Mouse (Mus musculus) kidney, adult 2 months (tissue): ENCODE measurements at regions not wholly inside any gene's neighbourhood (a gene's known extent, or its start where the extent isn't known, plus 50 kb on each side); places are given as distances from the start of the nearest gene placed in this dataset.
A peak's percentile ranks its signal among the peaks of the same experiment; 100 is the strongest.

Experiments
- DNase-seq: peaks from one replicate; pipeline ENCODE4 v3.0.0; 2021
- H3K27ac ChIP-seq: fragments of 200-500 bp; 2 replicates; pipeline ENCODE4 v1.5.1; 2012; ENCODE audit warnings: low read depth, low read length, control low read depth, inconsistent platforms; ENCODE audit not compliant: insufficient read depth
- H3K27me3 ChIP-seq: fragments of 200-500 bp; replicated peaks from 2 replicates; pipeline ENCODE4 v1.6.1; 2012; ENCODE audit warnings: mild to moderate bottlenecking, moderate library complexity, low read length, inconsistent platforms; ENCODE audit not compliant: control insufficient read depth, insufficient read depth
- H3K36me3 ChIP-seq: fragments of 200-500 bp; 2 replicates; pipeline ENCODE4 v1.6.1; 2012; ENCODE audit warnings: mild to moderate bottlenecking, moderate library complexity, low read length, inconsistent platforms; ENCODE audit not compliant: control insufficient read depth, insufficient read depth
- H3K4me1 ChIP-seq: fragments of 200-500 bp; 2 replicates; pipeline ENCODE4 v1.6.1; 2011; ENCODE audit warnings: low read length; ENCODE audit not compliant: control insufficient read depth, insufficient read depth
- H3K4me3 ChIP-seq: fragments of 200-500 bp; 2 replicates; pipeline ENCODE4 v1.5.1; 2011; ENCODE audit warnings: mild to moderate bottlenecking, low read depth, low read length, control low read depth; ENCODE audit not compliant: insufficient read depth
- CTCF ChIP-seq: fragments of 200-500 bp; conservative IDR thresholded peaks from 2 replicates; pipeline ENCODE4 v1.5.1; 2011; ENCODE audit warnings: low read depth, mild to moderate bottlenecking, control low read depth, low read length, moderate library complexity, mixed read lengths; ENCODE audit not compliant: insufficient read depth, insufficient read length
- POLR2A ChIP-seq: fragments of 200-500 bp; IDR thresholded peaks from one replicate; pipeline ENCODE4 v1.6.1; 2011; ENCODE audit warnings: low read depth, low read length, control low read depth
- WGBS: fragments of 180-500 bp; shearing (Covaris S2); methylation state at CpG from one replicate; pipeline ENCODE4 v1.1.7; 2018; 5-methylcytosine and 5-hydroxymethylcytosine counted together

DNA sequence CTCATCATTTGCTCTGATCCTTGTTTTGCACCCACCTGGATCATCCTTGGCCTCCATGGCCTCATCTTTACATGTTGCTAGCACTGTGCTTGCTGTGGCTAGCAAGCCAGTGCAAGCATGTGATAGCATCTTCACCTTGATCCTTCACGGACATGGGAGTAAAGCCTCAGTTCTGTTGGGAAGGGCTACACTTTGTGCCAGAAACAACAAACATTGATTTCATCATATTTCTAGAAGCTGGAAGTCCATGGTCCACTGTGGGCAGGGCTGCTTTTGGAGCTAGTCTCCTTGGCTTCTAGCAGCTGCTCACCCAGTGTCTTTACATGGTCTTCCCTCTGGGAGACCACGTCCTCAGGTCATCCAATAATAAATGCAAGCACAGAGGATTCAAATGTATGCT lies 587.1 kb downstream of the Rnf144a start:
- Histone ChIP-seq H3K36me3 (no peaks in the 10 kb centered on the region), H3K27ac (no peak overlapping the region), H3K27me3 (no peaks in the 10 kb centered on the region), H3K4me3 (no peak overlapping the region), H3K4me1 (no peaks in the 10 kb centered on the region)
- DNase-seq, result peak; percentile 23
- WGBS, result 80% methylated on average over 2 of the region's 2 CpGs
- TF ChIP-seq POLR2A (no peak), CTCF (no peak)

DNA sequence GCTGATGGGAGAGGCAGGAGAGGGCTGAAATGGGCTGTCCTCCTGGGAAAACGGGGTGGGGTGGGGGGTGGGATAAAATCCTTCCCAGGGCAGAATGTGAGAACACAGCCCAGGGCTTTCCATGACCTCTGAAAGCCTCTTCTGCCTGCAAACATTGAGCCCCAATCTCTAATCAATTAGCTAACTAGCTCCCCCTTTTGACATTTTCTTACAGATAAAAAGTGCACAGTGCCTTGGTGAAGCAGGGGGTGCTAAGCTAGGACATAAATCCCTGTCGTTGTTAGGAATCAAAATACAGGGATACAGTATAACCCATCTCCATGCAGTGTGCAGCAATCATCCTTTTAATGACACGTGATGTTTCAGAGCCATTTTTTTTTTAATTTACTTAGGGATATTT lies 588.1 kb downstream of the Rnf144a start:
- Histone ChIP-seq H3K27ac (no peak overlapping the region), H3K27me3 (no peaks in the 10 kb centered on the region), H3K36me3 (no peaks in the 10 kb centered on the region), H3K4me3 (no peak overlapping the region), H3K4me1 (no peaks in the 10 kb centered on the region)
- TF ChIP-seq CTCF (no peak; the same call in 1 of the 2 replicates), POLR2A (no peak)
- DNase-seq, result peak; percentile 2
- WGBS, result 23% methylated on average over 3 of the region's 3 CpGs

DNA sequence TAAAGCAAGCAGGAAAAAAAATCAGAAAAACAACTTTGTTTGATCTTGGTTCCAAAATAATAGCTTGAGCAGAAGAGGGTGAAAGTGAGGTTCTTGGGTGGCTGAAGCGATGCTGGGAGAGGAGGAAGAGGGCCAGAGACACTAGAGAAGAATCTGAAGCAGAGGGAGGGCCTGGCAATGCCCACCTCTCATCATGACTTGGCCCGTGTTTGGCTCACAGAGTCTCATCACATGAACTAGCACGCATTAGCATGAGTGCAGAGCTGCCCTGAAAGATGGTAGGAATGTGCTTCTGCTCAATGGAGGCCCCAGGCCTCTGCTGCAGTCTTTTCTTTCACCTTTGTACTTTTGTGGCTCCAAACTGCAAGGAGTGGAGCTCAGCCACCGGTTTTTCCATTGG lies 588.6 kb downstream of the Rnf144a start:
- H3K27me3 ChIP-seq, result no peaks in the 10 kb centered on the region
- H3K36me3 ChIP-seq, result no peaks in the 10 kb centered on the region
- WGBS, result 59% methylated on average over 4 of the region's 4 CpGs
- H3K4me1 ChIP-seq, result no peaks in the 10 kb centered on the region
- no peak overlapping the region for H3K4me3 ChIP-seq
- DNase-seq, result no peak
- no peak for TF ChIP-seq POLR2A
- no peak overlapping the region for H3K27ac ChIP-seq

DNA sequence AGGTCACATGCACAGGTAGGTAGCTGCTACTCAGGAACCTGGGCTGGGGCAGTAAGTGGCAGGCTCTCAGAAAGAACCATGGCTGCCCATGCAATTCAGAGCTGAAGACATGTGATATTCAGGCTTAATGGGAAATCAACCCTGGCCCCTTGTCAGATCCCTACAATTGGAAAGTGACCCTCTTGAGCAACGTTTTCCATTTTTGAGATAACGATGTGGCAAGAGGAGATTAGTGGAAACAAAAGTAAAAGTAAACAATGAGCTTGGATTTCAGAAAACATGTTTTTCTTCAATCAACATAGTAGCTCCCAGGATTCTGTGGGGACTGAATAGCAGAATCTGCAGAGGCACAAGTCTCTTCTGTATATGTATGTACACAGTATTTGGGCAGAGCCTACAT lies 598.8 kb downstream of the Rnf144a start:
- Histone ChIP-seq H3K27ac (no peak overlapping the region), H3K27me3 (no peaks in the 10 kb centered on the region), H3K4me1 (no peaks in the 10 kb centered on the region), H3K36me3 (no peaks in the 10 kb centered on the region), H3K4me3 (no peak overlapping the region)
- WGBS, result 41% methylated on average over 2 of the region's 2 CpGs
- no peak for DNase-seq
- no peak for TF ChIP-seq CTCF
- no peak for TF ChIP-seq POLR2A

DNA sequence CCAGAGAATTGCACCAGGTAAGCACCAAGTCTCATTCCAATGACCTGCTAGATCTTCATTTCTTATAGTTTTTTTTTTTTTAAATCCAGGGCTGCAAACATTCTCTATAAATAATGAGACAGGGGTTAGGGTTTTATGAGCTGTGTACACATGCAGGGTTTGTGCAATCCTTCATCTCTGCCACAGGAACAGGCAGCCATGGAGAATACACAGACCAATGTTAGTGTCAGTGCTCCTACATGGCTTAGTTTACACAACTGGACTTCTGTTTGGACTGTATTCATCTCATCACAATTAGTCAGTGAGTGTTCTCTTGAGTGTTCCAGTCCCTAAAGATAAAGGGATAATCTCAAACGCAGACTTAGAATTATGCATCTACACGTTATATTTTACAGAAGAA lies 620.0 kb downstream of the Rnf144a start:
- H3K4me3 ChIP-seq, result no peak overlapping the region
- H3K27me3 ChIP-seq, result no peaks in the 10 kb centered on the region
- H3K27ac ChIP-seq, result no peak overlapping the region
- H3K4me1 ChIP-seq, result no peaks in the 10 kb centered on the region
- 81% methylated on average over 2 of the region's 2 CpGs for WGBS
- no peak for DNase-seq
- no peaks in the 10 kb centered on the region for H3K36me3 ChIP-seq
- no peak for TF ChIP-seq POLR2A
- TF ChIP-seq CTCF, result no peak

DNA sequence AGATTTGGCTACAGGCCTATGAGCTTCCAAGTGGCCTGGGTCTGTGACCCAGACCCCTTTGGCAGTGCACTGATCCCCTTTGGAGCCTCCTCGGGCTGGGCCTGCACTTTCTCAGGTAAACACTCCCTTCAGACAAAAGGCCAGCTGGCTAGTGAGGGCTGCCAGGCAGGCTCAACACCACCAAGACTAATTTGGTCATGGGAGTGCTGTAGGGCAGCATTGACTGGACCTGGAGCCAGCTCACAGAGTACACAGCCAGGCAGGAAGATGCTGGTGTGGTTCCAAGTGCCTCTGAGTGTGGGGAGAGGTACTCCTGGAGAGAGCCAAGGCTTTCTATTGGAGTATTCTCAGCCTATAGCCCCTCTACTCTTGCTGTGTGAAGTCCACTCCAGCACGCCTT lies 620.5 kb downstream of the Rnf144a start:
- 73% methylated on average over 2 of the region's 2 CpGs for WGBS
- DNase-seq, result no peak

DNA sequence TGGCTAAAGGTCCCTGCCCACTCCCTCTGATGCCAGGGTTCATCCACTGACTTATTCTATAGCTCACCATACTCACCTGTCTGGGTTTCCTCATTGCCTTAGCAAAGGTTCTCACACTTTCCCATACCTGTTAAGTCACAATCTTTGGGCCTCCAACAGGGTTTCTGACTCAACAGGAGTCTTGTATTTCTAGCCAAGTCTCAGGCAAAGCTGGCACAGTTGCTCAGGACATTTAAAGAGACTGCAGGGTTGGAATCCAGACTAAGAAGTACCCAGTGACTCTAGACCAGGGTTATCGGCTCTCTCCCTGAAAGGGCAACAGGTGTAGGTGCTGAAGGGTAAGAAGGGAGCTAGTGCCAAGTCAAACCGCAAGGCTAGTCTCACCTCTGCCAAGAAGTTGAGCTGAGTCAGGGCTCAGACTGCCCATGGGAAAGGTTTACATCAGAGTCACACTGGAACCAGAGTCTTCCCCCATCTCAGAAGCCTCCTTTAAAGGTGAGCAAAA lies 622.4 kb downstream of the Rnf144a start:
- WGBS, result 69% methylated on average over 2 of the region's 2 CpGs

More for the DNA sequence above, 620.5 kb downstream of the Rnf144a start:
- no peak for TF ChIP-seq CTCF
- Histone ChIP-seq H3K4me1 (no peaks in the 10 kb centered on the region), H3K27ac (no peak overlapping the region), H3K4me3 (no peak overlapping the region), H3K36me3 (no peaks in the 10 kb centered on the region), H3K27me3 (no peaks in the 10 kb centered on the region)

DNA sequence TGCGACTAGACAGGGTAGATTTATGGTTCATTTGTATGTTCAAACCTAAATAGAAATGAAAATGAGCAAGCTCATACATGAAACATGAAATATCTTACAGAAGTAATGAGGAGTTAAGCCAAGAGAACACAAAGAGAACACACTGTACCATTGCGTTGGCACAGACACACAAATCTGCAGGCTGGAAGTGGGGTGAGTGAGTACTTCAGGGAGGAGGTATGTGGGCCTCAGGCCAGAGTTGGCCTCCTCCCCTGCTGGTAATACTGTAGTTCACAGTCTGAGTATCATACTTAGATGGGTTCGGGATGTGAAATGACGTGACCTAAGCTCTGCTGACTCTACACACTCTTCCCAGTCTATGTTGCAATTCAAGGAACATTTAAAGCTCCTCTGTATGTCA lies 624.1 kb downstream of the Rnf144a start:
- no peak for DNase-seq
- Histone ChIP-seq H3K36me3 (no peaks in the 10 kb centered on the region), H3K27ac (no peak overlapping the region), H3K4me3 (no peak overlapping the region), H3K4me1 (no peaks in the 10 kb centered on the region), H3K27me3 (no peaks in the 10 kb centered on the region)
- no peak for TF ChIP-seq CTCF
- TF ChIP-seq POLR2A, result no peak
- WGBS, result 89% methylated on average over 4 of the region's 4 CpGs

More for the DNA sequence above, 622.4 kb downstream of the Rnf144a start:
- TF ChIP-seq CTCF, result no peak
- no peak for TF ChIP-seq POLR2A
- Histone ChIP-seq H3K4me3 (no peak overlapping the region), H3K27ac (no peak overlapping the region), H3K27me3 (no peaks in the 10 kb centered on the region), H3K4me1 (no peaks in the 10 kb centered on the region), H3K36me3 (no peaks in the 10 kb centered on the region)
- no peak for DNase-seq
